Mouse (Mus musculus) ovary, postnatal 10 days (tissue): ENCODE results near the gene Rmi2.
A peak's percentile ranks its signal among the peaks of the same experiment; 100 is the strongest.
"Not testable (repeated sequence)": the region's sequence is repeated elsewhere in the genome, so short reads cannot be mapped to it uniquely, and the experiment has no call there.

Experiments
- DNase-seq: peaks from one replicate; pipeline ENCODE4 v3.0.0; 2022; ENCODE audit warnings: low spot score

The Rmi2 gene

GRCm38 (mm10) chr16:10827766-10828460 is 6.9 kb upstream of the Rmi2 start:
- no peak for DNase-seq

- DNase-seq = no peak
Observed at GRCm38 (mm10) chr16:10828461-10828805, 6.4 kb upstream of the Rmi2 start.

GRCm38 (mm10) chr16:10834542-10834910 is 333 bp upstream of the Rmi2 start:
- DNase-seq = no peak

- DNase-seq = no peak
Observed at GRCm38 (mm10) chr16:10836388-10836787, 1.5 kb downstream of the Rmi2 start.

- no peak for DNase-seq
Observed at GRCm38 (mm10) chr16:10837250-10837649, 2.4 kb downstream of the Rmi2 start.

- DNase-seq = no peak
Observed at GRCm38 (mm10) chr16:10837903-10838302, 3.0 kb downstream of the Rmi2 start.

GRCm38 (mm10) chr16:10838487-10839245 is 3.8 kb downstream of the Rmi2 start:
- no peak for DNase-seq

GRCm38 (mm10) chr16:10840018-10840417 is 5.2 kb downstream of the Rmi2 start:
- no peak for DNase-seq

GRCm38 (mm10) chr16:10842282-10842855 is 7.5 kb downstream of the Rmi2 start:
- DNase-seq = no peak

GRCm38 (mm10) chr16:10843486-10844318 is 8.8 kb downstream of the Rmi2 start:
- DNase-seq = no peak

- no peak for DNase-seq
Observed at GRCm38 (mm10) chr16:10844319-10844670, 9.4 kb downstream of the Rmi2 start.

- no peak for DNase-seq
Observed at GRCm38 (mm10) chr16:10845952-10846351, 11.1 kb downstream of the Rmi2 start.

GRCm38 (mm10) chr16:10846503-10846902 is 11.6 kb downstream of the Rmi2 start:
- DNase-seq = no peak

- DNase-seq = peak; percentile 41
Observed at GRCm38 (mm10) chr16:10849965-10850861, 15.4 kb downstream of the Rmi2 start.

GRCm38 (mm10) chr16:10850905-10851304 is 16.0 kb downstream of the Rmi2 start:
- DNase-seq = no peak

GRCm38 (mm10) chr16:10852216-10852615 is 17.4 kb downstream of the Rmi2 start:
- not testable (repeated sequence) for DNase-seq

GRCm38 (mm10) chr16:10859726-10860245 is 24.9 kb downstream of the Rmi2 start:
- DNase-seq = no peak

GRCm38 (mm10) chr16:10861408-10861807 is 26.5 kb downstream of the Rmi2 start:
- no peak for DNase-seq

GRCm38 (mm10) chr16:10864833-10865591 is 30.2 kb downstream of the Rmi2 start:
- no peak for DNase-seq

GRCm38 (mm10) chr16:10865592-10865987 is 30.7 kb downstream of the Rmi2 start:
- no peak for DNase-seq
